In the genomic region with DNA sequence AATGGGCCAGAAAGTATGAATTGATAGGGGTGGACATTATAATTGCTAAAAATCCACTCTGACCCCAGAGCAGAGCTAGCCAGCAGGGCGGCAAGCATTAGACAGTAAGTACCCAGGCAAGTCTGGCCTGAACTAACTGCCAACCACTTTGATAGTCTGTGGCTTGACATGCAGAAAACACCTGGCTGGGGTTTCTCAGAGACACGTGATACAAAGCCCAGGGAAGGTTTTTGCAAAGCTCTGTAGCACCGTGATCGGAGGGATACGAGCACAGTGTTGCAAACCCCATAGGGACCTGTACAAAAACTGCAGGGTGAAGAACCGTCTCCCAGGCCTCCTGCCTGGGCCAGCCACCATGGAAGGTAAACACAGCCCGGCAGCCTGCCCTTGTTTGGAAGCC, we compare ENCODE assay signal across 24 mouse cellular contexts.
DNase-seq lines count a peak whose midpoint lies in the region; ATAC-seq and TF ChIP-seq lines count a peak whose summit lies in the region.
"Had no signal": no experiment of that assay in that cellular context is flagged by ENCODE, and none has a peak within 500 bp of the region (broad histone marks: within the 10 kb centered on the region; RNA-seq: fewer than 3 reads in every experiment).

No protein-coding gene starts in this region.

- no peaks in the 10 kb centered on the region for H3K27me3 ChIP-seq in intestine, embryonic 14.5 days (replicated peaks; ENCODE audit: control insufficient read depth, insufficient read depth, low read length)
- H3K27me3 ChIP-seq in intestine, embryonic 16.5 days (replicated peaks; ENCODE audit: control insufficient read depth, insufficient read depth, low read length), result no peaks in the 10 kb centered on the region
- H3K27me3 ChIP-seq: embryonic facial prominence, embryonic 13.5 days; embryonic facial prominence, embryonic 15.5 days; forebrain, embryonic 13.5 days; forebrain, embryonic 15.5 days had no signal

- no peaks in the 10 kb centered on the region for H3K36me3 ChIP-seq in intestine, embryonic 14.5 days (ENCODE audit: control insufficient read depth, insufficient read depth, low read length)
- H3K36me3 ChIP-seq in intestine, embryonic 16.5 days (ENCODE audit: control insufficient read depth, insufficient read depth, low read length), result no peaks in the 10 kb centered on the region
- H3K36me3 ChIP-seq: embryonic facial prominence, embryonic 13.5 days; embryonic facial prominence, embryonic 15.5 days; forebrain, embryonic 15.5 days had no signal

- TF ChIP-seq CTCF in gastrocnemius, adult 2 months (IDR thresholded peaks at IDR 0.05), result no peak

- H3K27ac ChIP-seq in gastrocnemius, adult 2 months, result peak overlapping the region; percentile 74
- no peak overlapping the region for H3K27ac ChIP-seq in intestine, embryonic 14.5 days (ENCODE audit: low read depth)
- no peak overlapping the region for H3K27ac ChIP-seq in intestine, embryonic 16.5 days (ENCODE audit: low read length)
- H3K27ac ChIP-seq: embryonic facial prominence, embryonic 13.5 days; embryonic facial prominence, embryonic 15.5 days; forebrain, embryonic 13.5 days; forebrain, embryonic 15.5 days had no signal

- no peak overlapping the region for H3K4me3 ChIP-seq in gastrocnemius, adult 2 months
- no peak overlapping the region for H3K4me3 ChIP-seq in intestine, embryonic 14.5 days (ENCODE audit: low read depth, low read length)
- H3K4me3 ChIP-seq in intestine, embryonic 16.5 days (ENCODE audit: low read length), result no peak overlapping the region
- H3K4me3 ChIP-seq: embryonic facial prominence, embryonic 13.5 days; embryonic facial prominence, embryonic 15.5 days; erythroblast, embryonic 14.5 days; forebrain, embryonic 13.5 days; forebrain, embryonic 15.5 days had no signal

- 46% methylated on average over 7 of the region's 7 CpGs for WGBS in intestine, embryonic 14.5 days
- WGBS in intestine, embryonic 16.5 days, result 54% methylated on average over 7 of the region's 7 CpGs

- ATAC-seq in intestine, embryonic 14.5 days (replicated peaks; ENCODE audit: low FRiP score, low TSS enrichment, low read depth), result no peak
- ATAC-seq in intestine, embryonic 16.5 days, result no peak
- ATAC-seq: CD4-positive, CD25-positive, alpha-beta regulatory T cell, adult 4 months; forebrain, embryonic 13.5 days; forebrain, embryonic 15.5 days had no signal

- no peak for DNase-seq in gastrocnemius, adult 2 months
- DNase-seq in gastrocnemius, adult 18-20 months (ENCODE audit: low spot score), result no peak
- DNase-seq in intestine, embryonic 14.5 days (ENCODE audit: low spot score), result peak; percentile 46
- peak; percentile 72 for DNase-seq in thymus, postnatal 0 days (ENCODE audit: low spot score)
- no peak for DNase-seq in thymus, postnatal 36 days
- DNase-seq in natural killer cell, adult 2 months (ENCODE audit: low spot score in 2 of 2), result peak; percentile 43 to 57
- no peak for DNase-seq in kidney, postnatal 36 days
- DNase-seq: adrenal gland, adult 2 months; adrenal gland, postnatal 10 days; adrenal gland, postnatal 25 days; B cell, adult 2 months; cerebellum, adult 11 months; cerebellum, adult 18-20 months; cerebellum, adult 8-10 months; cerebellum, adult 9-11 months; cerebellum, postnatal 36 days; embryo, embryonic 11 days had no signal

- H3K9me3 ChIP-seq in intestine, embryonic 14.5 days (ENCODE audit: control insufficient read depth, low read length), result no peaks in the 10 kb centered on the region
- H3K9me3 ChIP-seq in intestine, embryonic 16.5 days (ENCODE audit: control insufficient read depth, low read length), result no peaks in the 10 kb centered on the region
- H3K9me3 ChIP-seq: embryonic facial prominence, embryonic 13.5 days; embryonic facial prominence, embryonic 15.5 days; forebrain, embryonic 15.5 days had no signal

- H3K4me2 ChIP-seq in intestine, embryonic 14.5 days (ENCODE audit: low read length), result no peak overlapping the region
- H3K4me2 ChIP-seq in intestine, embryonic 16.5 days (ENCODE audit: low read depth, low read length), result no peak overlapping the region
- H3K4me2 ChIP-seq: embryonic facial prominence, embryonic 13.5 days; embryonic facial prominence, embryonic 15.5 days; forebrain, embryonic 13.5 days; forebrain, embryonic 15.5 days had no signal

- H3K4me1 ChIP-seq in intestine, embryonic 14.5 days (replicated peaks; ENCODE audit: control insufficient read depth, insufficient read depth, low read length), result peaks cover 11% of the 10 kb centered on the region; the same call in 1 of the 2 replicates
- H3K4me1 ChIP-seq in intestine, embryonic 16.5 days (ENCODE audit: control insufficient read depth, insufficient read depth, low read length), result peaks cover 3% of the 10 kb centered on the region; the same call in 1 of the 2 replicates
- H3K4me1 ChIP-seq: embryonic facial prominence, embryonic 15.5 days had no signal

- no peak overlapping the region for H3K9ac ChIP-seq in intestine, embryonic 14.5 days (ENCODE audit: low read length)
- no peak overlapping the region for H3K9ac ChIP-seq in intestine, embryonic 16.5 days (ENCODE audit: low read depth, low read length)
- H3K9ac ChIP-seq: embryonic facial prominence, embryonic 13.5 days; embryonic facial prominence, embryonic 15.5 days; forebrain, embryonic 13.5 days; forebrain, embryonic 15.5 days had no signal

- intact Hi-C loops in gastrocnemius, adult 2 months (cut with DNase I), result no loop called here

Comparison
In these comparisons a context has a peak if more than half of its experiments do, and no peak if none do; other contexts are left out.
1. DNase-seq: peak in intestine, embryonic 14.5 days (single experiment), thymus, postnatal 0 days (single experiment) and natural killer cell, adult 2 months (2 of 2); none in gastrocnemius, adult 2 months (single experiment), gastrocnemius, adult 18-20 months (single experiment), thymus, postnatal 36 days (0 of 2) and kidney, postnatal 36 days (0 of 2).